Mouse (Mus musculus) kidney, postnatal 25 days (tissue): Measurements from ENCODE around the gene Olfr313.
"Not testable (repeated sequence)": the region's sequence is repeated elsewhere in the genome, so short reads cannot be mapped to it uniquely, and the experiment has no call there.

Experiments used
- DNase-seq, 2 experiments: peaks; one replicate each; pipeline ENCODE4 v3.0.0; 2021; ENCODE audit warnings: mixed read lengths in 2 of 2

Olfr313 gene

GRCm38 (mm10) chr11:58814700-58815099 lies at the start of gene Olfr313:
Gene Olfr313 (plus strand): TSS chr11:58815000.
- DNase-seq, result not testable (repeated sequence)

GRCm38 (mm10) chr11:58772888-58773287 lies 41.9 kb upstream of the Olfr313 start, which contains the start of gene Olfr315:
Gene Olfr315 (plus strand): TSS chr11:58773188.
- no peak for DNase-seq

- DNase-seq, result no peak
Measured at GRCm38 (mm10) chr11:58782480-58783089, 32.2 kb upstream of the Olfr313 start, which contains the start of gene Olfr314. Gene Olfr314 (plus strand): TSS chr11:58782952.

GRCm38 (mm10) chr11:58784182-58784581 lies 30.6 kb upstream of the Olfr313 start:
- DNase-seq, result no peak

GRCm38 (mm10) chr11:58787651-58788050 lies 27.1 kb upstream of the Olfr313 start:
- no peak for DNase-seq

GRCm38 (mm10) chr11:58788346-58788745 lies 26.5 kb upstream of the Olfr313 start:
- DNase-seq, result no peak

- DNase-seq, result no peak
Measured at GRCm38 (mm10) chr11:58789532-58789931, 25.3 kb upstream of the Olfr313 start.

GRCm38 (mm10) chr11:58790053-58790452 lies 24.7 kb upstream of the Olfr313 start:
- DNase-seq, result no peak

- DNase-seq, result no peak
Measured at GRCm38 (mm10) chr11:58790646-58791045, 24.2 kb upstream of the Olfr313 start.

GRCm38 (mm10) chr11:58795856-58796255 lies 18.9 kb upstream of the Olfr313 start:
- DNase-seq, result no peak

GRCm38 (mm10) chr11:58796850-58797249 lies 17.9 kb upstream of the Olfr313 start:
- DNase-seq, result no peak

GRCm38 (mm10) chr11:58799747-58800146 lies 15.1 kb upstream of the Olfr313 start:
- DNase-seq, result no peak

GRCm38 (mm10) chr11:58801558-58802228 lies 13.1 kb upstream of the Olfr313 start, which contains the start of gene Fam183b:
Gene Fam183b (minus strand): TSS chr11:58801960.
- no peak for DNase-seq

- DNase-seq, result no peak
Measured at GRCm38 (mm10) chr11:58803871-58804270, 10.9 kb upstream of the Olfr313 start.

- no peak for DNase-seq
Measured at GRCm38 (mm10) chr11:58804393-58804792, 10.4 kb upstream of the Olfr313 start.

GRCm38 (mm10) chr11:58812001-58812400 lies 2.8 kb upstream of the Olfr313 start:
- no peak for DNase-seq

GRCm38 (mm10) chr11:58815676-58816075 lies 876 bp downstream of the Olfr313 start:
- DNase-seq, result no peak

- not testable (repeated sequence) for DNase-seq
Measured at GRCm38 (mm10) chr11:58828937-58829336, 14.1 kb downstream of the Olfr313 start, which contains the start of gene Olfr312. Gene Olfr312 (plus strand): TSS chr11:58829237.

- no peak for DNase-seq
Measured at GRCm38 (mm10) chr11:58829764-58830163, 15.0 kb downstream of the Olfr313 start.

GRCm38 (mm10) chr11:58832541-58832940 lies 17.7 kb downstream of the Olfr313 start:
- not testable (repeated sequence) for DNase-seq

- not testable (repeated sequence) for DNase-seq
Measured at GRCm38 (mm10) chr11:58838951-58839350, 24.2 kb downstream of the Olfr313 start, which contains the start of gene Olfr311. Gene Olfr311 (plus strand): TSS chr11:58839251.

GRCm38 (mm10) chr11:58846919-58847461 lies 32.2 kb downstream of the Olfr313 start, which contains the start of gene Gm12258:
Gene Gm12258 (plus strand): TSS chr11:58847158.
- peak; percentile 89 to 94 for DNase-seq

GRCm38 (mm10) chr11:58847636-58848035 lies 32.8 kb downstream of the Olfr313 start:
- no peak for DNase-seq

GRCm38 (mm10) chr11:58849731-58850130 lies 34.9 kb downstream of the Olfr313 start:
- no peak for DNase-seq
